Mouse (Mus musculus): Measurements from ENCODE around the gene Tmem60. TPM values are rescaled to one million over a fixed set of nuclear protein-coding genes. Genes with fewer than 3 reads are reported as not detected.

The Tmem60 gene
- polyA plus RNA-seq, 1 experiment = 14.5 TPM

Other genes with a start within 250 kb of the Tmem60 start
- gene Phtf2, start 67 bp upstream of the Tmem60 start, polyA plus RNA-seq (2012; fragmentation: generic; extraction: Trizol) = 3.6 TPM
- gene Rsbn1l, start 74.2 kb downstream of the Tmem60 start, polyA plus RNA-seq (2012; fragmentation: generic; extraction: Trizol) = 2.2 TPM
- 23.2 TPM for gene Ptpn12, start 173.7 kb downstream of the Tmem60 start, polyA plus RNA-seq (2012; fragmentation: generic; extraction: Trizol)

All from myocyte (in vitro differentiated cells).